Mouse (Mus musculus) lung, postnatal 0 days (tissue): Measurements from ENCODE around the gene Map2.

Experiments used
- CTCF ChIP-seq: IDR thresholded peaks from 2 replicates; pipeline ENCODE4 v1.5.1; 2016; ENCODE audit warnings: antibody characterized with exemption, mild to moderate bottlenecking
- EP300 ChIP-seq: IDR thresholded peaks from 2 replicates; pipeline ENCODE4 v1.6.1; 2016; ENCODE audit warnings: antibody characterized with exemption, mild to moderate bottlenecking, control low read depth

DNA sequence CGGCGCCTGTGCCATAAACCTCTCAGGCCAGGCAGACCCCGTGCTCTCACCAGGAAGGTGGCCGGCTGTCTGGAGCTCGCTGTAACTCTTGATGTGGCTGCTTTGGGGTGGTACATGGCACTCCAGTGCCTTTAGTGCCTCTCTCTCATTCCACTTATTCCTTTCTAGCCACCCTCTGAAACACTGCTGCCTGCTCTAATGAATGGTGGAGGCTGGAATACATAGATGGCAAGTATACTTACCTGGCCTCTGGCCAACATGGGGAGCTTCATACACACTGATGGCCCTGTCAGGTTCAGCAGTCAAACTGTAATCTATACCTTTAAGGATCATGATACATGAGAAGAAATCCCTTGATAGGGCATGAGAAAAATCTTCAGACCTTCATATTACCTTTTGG is 102.6 kb downstream of the Map2 start:
- TF ChIP-seq CTCF (no peak), EP300 (no peak)
